Mouse (Mus musculus) lung, adult 2 months (tissue): ENCODE results near the gene Sec24a.

Experiments
- CTCF ChIP-seq: fragments of 200-500 bp; IDR thresholded peaks from 2 replicates; pipeline ENCODE4 v1.5.1; 2011; ENCODE audit warnings: mild to moderate bottlenecking, low read length, control low read depth; ENCODE audit not compliant: insufficient read depth
- POLR2A ChIP-seq: fragments of 200-500 bp; IDR thresholded peaks from 2 replicates; pipeline ENCODE4 v1.6.1; 2011; ENCODE audit warnings: low read depth, mild to moderate bottlenecking, control low read depth, low read length, borderline replicate concordance; ENCODE audit errors: extremely low read depth

- TF ChIP-seq POLR2A (no peak), CTCF (no peak)
Observed at GRCm38 (mm10) chr11:51644217-51644616, 119.2 kb downstream of the Sec24a start.
